Mouse (Mus musculus) kidney, postnatal 36 days (tissue): ENCODE results near the gene Amotl2.
A peak's percentile ranks its signal among the peaks of the same experiment; 100 is the strongest.
"Not testable (repeated sequence)": the region's sequence is repeated elsewhere in the genome, so short reads cannot be mapped to it uniquely, and the experiment has no call there.

ENCODE experiments used
- DNase-seq, 2 experiments: peaks; one replicate each; pipeline ENCODE4 v3.0.0; 2021 to 2022; ENCODE audit warnings: mixed read lengths in 2 of 2

Gene Amotl2

GRCm38 (mm10) chr9:102734739-102735075 lies 18.2 kb downstream of the Amotl2 start:
- DNase-seq: peak; percentile 65 to 86

- peak; percentile 23 to 49 for DNase-seq
Observed at GRCm38 (mm10) chr9:102735231-102735630, 18.8 kb downstream of the Amotl2 start.

- no peak for DNase-seq
Observed at GRCm38 (mm10) chr9:102735996-102736395, 19.5 kb downstream of the Amotl2 start.

GRCm38 (mm10) chr9:102737405-102737804 lies 20.9 kb downstream of the Amotl2 start:
- DNase-seq: no peak

- DNase-seq: peak; percentile 55 to 68
Observed at GRCm38 (mm10) chr9:102746753-102747152, 30.3 kb downstream of the Amotl2 start.

GRCm38 (mm10) chr9:102747902-102748301 lies 31.4 kb downstream of the Amotl2 start:
- DNase-seq: no peak

GRCm38 (mm10) chr9:102749216-102749615 lies 32.7 kb downstream of the Amotl2 start:
- no peak for DNase-seq

GRCm38 (mm10) chr9:102751632-102752303 lies 35.3 kb downstream of the Amotl2 start:
- DNase-seq: no peak

GRCm38 (mm10) chr9:102753299-102753698 lies 36.8 kb downstream of the Amotl2 start:
- no peak for DNase-seq

GRCm38 (mm10) chr9:102755161-102755560 lies 38.7 kb downstream of the Amotl2 start:
- DNase-seq: no peak

GRCm38 (mm10) chr9:102755591-102756270 lies 39.3 kb downstream of the Amotl2 start:
- DNase-seq: no peak

- no peak for DNase-seq
Observed at GRCm38 (mm10) chr9:102756352-102756751, 39.9 kb downstream of the Amotl2 start.

GRCm38 (mm10) chr9:102758851-102759250 lies 42.4 kb downstream of the Amotl2 start:
- no peak for DNase-seq

- peak in 1 of 2 experiments; percentile 32 for DNase-seq
Observed at GRCm38 (mm10) chr9:102759581-102760001, 43.1 kb downstream of the Amotl2 start.

- peak; percentile 46 to 53 for DNase-seq
Observed at GRCm38 (mm10) chr9:102761599-102761998, 45.1 kb downstream of the Amotl2 start.

GRCm38 (mm10) chr9:102762836-102763235 lies 46.4 kb downstream of the Amotl2 start:
- DNase-seq: no peak

GRCm38 (mm10) chr9:102763520-102763919 lies 47.0 kb downstream of the Amotl2 start:
- peak in 1 of 2 experiments; percentile 55 for DNase-seq

- not testable (repeated sequence) for DNase-seq
Observed at GRCm38 (mm10) chr9:102764540-102764939, 48.1 kb downstream of the Amotl2 start.

GRCm38 (mm10) chr9:102766741-102767140 lies 50.3 kb downstream of the Amotl2 start:
- peak in 1 of 2 experiments; percentile 41 for DNase-seq

- DNase-seq: no peak
Observed at GRCm38 (mm10) chr9:102769257-102769656, 52.8 kb downstream of the Amotl2 start.

GRCm38 (mm10) chr9:102770190-102770589 lies 53.7 kb downstream of the Amotl2 start:
- DNase-seq: no peak

- DNase-seq: peak in 1 of 2 experiments; percentile 52
Observed at GRCm38 (mm10) chr9:102771308-102771895, 54.9 kb downstream of the Amotl2 start.

GRCm38 (mm10) chr9:102777631-102778591 lies 61.4 kb downstream of the Amotl2 start:
- DNase-seq: peak; percentile 83 to 84
